Mouse (Mus musculus) heart, embryonic 16.5 days (tissue): ENCODE data around the gene Ivd. TPM values are rescaled to one million over a fixed set of nuclear protein-coding genes. Genes with fewer than 3 reads are reported as not detected.

Source experiments
- ATAC-seq: fragments of 200-750 bp; cut with Nextera tagmentation; replicated peaks from 2 replicates; pipeline ENCODE4 v1.8.0; 2017; ENCODE audit warnings: moderate number of reproducible peaks; ENCODE audit not compliant: insufficient read depth, low FRiP score; ENCODE audit errors: extremely low read depth
- H3K27ac ChIP-seq: fragments of 300-500 bp; sonication (generic); 2 replicates; pipeline ENCODE4 v1.5.1; 2014; ENCODE audit warnings: mild to moderate bottlenecking, low read length, control low read depth, moderate library complexity
- H3K27me3 ChIP-seq: fragments of 300-500 bp; sonication (generic); 2 replicates; pipeline ENCODE4 v1.6.1; 2014; ENCODE audit warnings: low read length, mixed read lengths; ENCODE audit not compliant: control insufficient read depth, insufficient read depth
- H3K36me3 ChIP-seq: fragments of 300-500 bp; sonication (generic); 2 replicates; pipeline ENCODE4 v1.6.1; 2014; ENCODE audit not compliant: control insufficient read depth, insufficient read depth
- H3K4me1 ChIP-seq: fragments of 300-500 bp; sonication (generic); 2 replicates; pipeline ENCODE4 v1.6.1; 2014; ENCODE audit warnings: low read length, mixed read lengths; ENCODE audit not compliant: control insufficient read depth, insufficient read depth
- H3K4me2 ChIP-seq: fragments of 300-500 bp; sonication (generic); 2 replicates; pipeline ENCODE4 v1.6.1; 2014; ENCODE audit warnings: low read depth, mild to moderate bottlenecking, control low read depth, low read length
- H3K4me3 ChIP-seq: fragments of 300-500 bp; sonication (generic); 2 replicates; pipeline ENCODE4 v1.5.1; 2014; ENCODE audit warnings: mild to moderate bottlenecking, control low read depth, low read length
- H3K9ac ChIP-seq: fragments of 300-500 bp; sonication (generic); 2 replicates; pipeline ENCODE4 v1.6.1; 2014; ENCODE audit warnings: low read length, control low read depth
- H3K9me3 ChIP-seq: fragments of 300-500 bp; sonication (generic); replicated peaks from 2 replicates; pipeline ENCODE4 v1.6.1; 2016; ENCODE audit warnings: low read length; ENCODE audit not compliant: control insufficient read depth
- WGBS: fragments of 180-500 bp; shearing (Covaris S2); extraction: QIAGEN DNeasy Blood & Tissue Kit; methylation state at CpG from one replicate; pipeline ENCODE4 v1.1.7; 2014; 5-methylcytosine and 5-hydroxymethylcytosine counted together
- polyA plus RNA-seq: library from polyadenylated mRNA; unstranded; fragments of >200 nt; fragmentation: Nextera tagmentation; extraction: Ambion mirVana; gene quantifications from 2 replicates; pipeline ENCODE4 v1.2.1, GENCODE M21; 2015

The Ivd gene
- polyA plus RNA-seq, 1 experiment from 2014 or later: 97.4 TPM

DNA sequence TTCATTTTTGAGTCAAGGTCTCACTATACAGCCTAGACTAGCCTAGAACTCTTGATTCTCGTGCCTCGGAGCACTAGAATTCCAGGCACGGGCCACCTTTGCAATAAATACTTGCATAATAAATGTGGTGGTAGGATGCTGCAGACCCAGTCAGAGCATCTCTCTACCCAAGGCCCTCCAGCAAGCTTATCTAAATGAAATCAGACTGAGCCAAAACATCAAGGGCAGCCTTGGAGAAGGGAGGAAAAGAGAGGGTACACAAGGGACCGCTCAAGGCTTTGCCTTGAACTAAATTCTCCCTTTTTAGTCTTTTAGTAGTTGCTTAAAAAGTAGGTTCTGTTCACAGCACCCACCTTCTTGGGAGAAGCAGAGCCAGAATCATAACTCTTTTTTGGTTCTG lies 29.4 kb downstream of the Ivd start:
- Histone ChIP-seq H3K4me3 (no peak overlapping the region), H3K27ac (no peak overlapping the region), H3K4me1 (peaks cover 5% of the 10 kb centered on the region), H3K9me3 (no peaks in the 10 kb centered on the region), H3K36me3 (no peaks in the 10 kb centered on the region), H3K27me3 (peaks cover 26% of the 10 kb centered on the region), H3K9ac (no peak overlapping the region), H3K4me2 (no peak overlapping the region)
- WGBS: 80% methylated on average over 4 of the region's 4 CpGs
- no peak for ATAC-seq

DNA sequence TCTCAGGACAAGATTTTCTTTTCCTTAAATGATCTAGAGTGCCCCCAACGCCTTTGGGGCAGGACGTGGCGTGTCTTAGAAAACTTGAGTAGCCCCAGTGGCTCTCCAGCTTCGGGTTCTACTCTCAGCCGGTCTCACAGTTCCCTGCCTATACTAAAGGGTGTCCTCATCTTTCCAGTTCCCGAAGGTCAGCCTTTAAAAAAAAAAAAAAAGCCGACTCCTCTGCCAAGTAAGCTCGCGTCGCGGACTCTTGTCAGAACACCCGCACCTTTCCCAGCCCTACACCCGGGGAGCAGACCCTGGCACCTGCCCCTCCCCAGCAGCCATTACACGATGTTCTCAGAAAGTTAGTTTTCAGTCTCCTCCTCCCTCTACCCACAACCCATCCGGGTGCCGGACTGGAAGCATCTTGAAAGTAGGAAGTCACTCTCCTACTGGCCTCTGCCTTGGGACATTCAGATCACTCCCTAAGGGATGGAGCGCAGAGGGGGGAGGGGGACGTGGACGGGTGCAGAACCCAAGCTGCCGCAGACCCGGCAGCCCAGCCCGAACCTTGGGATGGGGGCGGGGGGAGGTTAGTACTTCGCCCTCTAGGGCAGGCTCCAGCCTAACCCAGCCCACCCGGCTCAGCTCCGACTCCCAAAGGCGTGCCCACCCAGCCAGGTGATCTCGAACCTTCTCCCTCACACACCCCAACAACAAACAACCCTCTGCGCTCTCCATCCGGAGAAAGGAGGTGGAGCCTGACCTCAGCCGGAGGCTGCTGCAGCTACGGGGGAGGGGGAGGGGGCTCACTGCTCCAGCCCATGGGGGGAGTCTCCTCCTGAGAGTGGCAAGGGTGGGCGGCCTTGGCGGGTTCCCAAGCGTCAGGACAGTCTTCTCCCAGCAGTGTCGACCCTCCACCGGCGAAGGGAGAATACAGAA lies 34.5 kb downstream of the Ivd start:
- peak overlapping the region; percentile 61 for H3K4me3 ChIP-seq
- peak overlapping the region; percentile 66 for H3K9ac ChIP-seq
- H3K4me2 ChIP-seq: peak overlapping the region; percentile 94
- WGBS: 2% methylated on average over 38 of the region's 38 CpGs
- no peaks in the 10 kb centered on the region for H3K9me3 ChIP-seq
- H3K27me3 ChIP-seq: peaks cover 65% of the 10 kb centered on the region
- peaks cover 16% of the 10 kb centered on the region for H3K4me1 ChIP-seq
- no peak for ATAC-seq
- no peak overlapping the region for H3K27ac ChIP-seq
- H3K36me3 ChIP-seq: no peaks in the 10 kb centered on the region

DNA sequence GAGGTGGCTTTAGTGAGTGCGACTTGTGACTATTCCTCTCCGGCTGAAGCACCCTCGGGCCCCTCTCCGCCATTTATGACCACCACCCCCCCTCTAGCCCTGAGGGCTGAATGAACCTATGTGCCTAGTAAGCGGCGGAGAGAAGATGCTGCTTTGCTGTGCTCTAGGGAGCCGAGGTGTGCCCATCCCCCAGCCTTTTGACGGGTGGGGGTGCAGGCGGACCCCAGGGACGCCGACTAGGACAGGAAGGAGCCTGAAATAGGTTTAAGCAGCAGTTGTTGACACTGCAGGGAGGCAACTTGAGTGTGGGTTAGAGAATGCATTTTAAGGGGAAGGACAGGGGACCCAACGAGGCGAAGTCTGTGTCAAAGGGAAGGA lies 35.1 kb downstream of the Ivd start:
- Histone ChIP-seq H3K9me3 (no peaks in the 10 kb centered on the region), H3K4me2 (peak overlapping the region; percentile 94), H3K27ac (no peak overlapping the region), H3K36me3 (no peaks in the 10 kb centered on the region), H3K27me3 (peaks cover 65% of the 10 kb centered on the region), H3K4me1 (peaks cover 16% of the 10 kb centered on the region), H3K9ac (peak overlapping the region; percentile 66), H3K4me3 (peak overlapping the region; percentile 61)
- ATAC-seq: no peak
- 1% methylated on average over 13 of the region's 13 CpGs for WGBS

DNA sequence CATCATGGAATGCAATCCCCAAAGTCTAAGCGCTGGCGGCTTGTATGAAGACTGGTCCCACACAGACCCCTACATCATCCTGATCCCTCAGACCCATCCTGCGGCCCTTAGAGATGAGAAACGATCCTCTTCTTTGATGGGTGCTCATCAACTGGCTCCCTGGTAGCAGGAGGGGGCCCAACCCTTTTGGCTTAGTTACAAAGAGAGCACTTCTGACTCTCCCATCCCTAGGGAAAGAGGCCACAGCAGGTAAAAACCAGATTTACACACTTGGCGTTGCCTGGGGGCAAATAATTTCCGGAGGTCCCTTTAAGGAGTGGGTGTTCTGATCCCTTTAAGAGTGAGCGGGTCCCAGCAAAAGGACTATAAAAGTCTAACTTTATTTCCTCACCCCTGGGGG lies 35.6 kb downstream of the Ivd start:
- H3K4me1 ChIP-seq: peaks cover 16% of the 10 kb centered on the region
- H3K36me3 ChIP-seq: no peaks in the 10 kb centered on the region
- H3K9me3 ChIP-seq: no peaks in the 10 kb centered on the region
- H3K27ac ChIP-seq: no peak overlapping the region
- H3K9ac ChIP-seq: no peak overlapping the region; the same call in 1 of the 2 replicates
- peaks cover 62% of the 10 kb centered on the region for H3K27me3 ChIP-seq
- H3K4me2 ChIP-seq: peak overlapping the region; percentile 94; the same call in 1 of the 2 replicates
- peak overlapping the region; percentile 61 for H3K4me3 ChIP-seq
- no peak for ATAC-seq
- WGBS: 7% methylated on average over 7 of the region's 7 CpGs

DNA sequence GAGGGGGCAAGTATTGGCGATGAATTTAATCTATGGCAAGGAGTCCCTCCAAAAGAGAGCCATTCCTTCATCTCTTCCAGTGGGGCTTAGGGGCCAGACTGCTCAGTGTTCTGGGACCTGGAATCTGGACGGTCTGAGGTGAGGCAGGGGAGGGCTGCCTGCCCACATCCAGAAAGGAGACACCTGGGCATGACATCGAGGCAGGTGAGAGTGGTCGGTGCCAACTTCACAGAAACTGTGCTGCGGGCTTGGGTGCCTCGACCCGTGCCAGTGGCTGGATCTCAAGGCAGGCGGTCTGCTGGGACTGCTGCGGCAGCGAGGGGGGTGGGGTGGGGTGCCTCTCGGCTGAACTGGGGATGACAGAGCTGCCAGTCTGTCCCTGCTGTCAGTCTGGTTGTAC lies 36.1 kb downstream of the Ivd start:
- WGBS: 2% methylated on average over 11 of the region's 11 CpGs
- peaks cover 18% of the 10 kb centered on the region for H3K4me1 ChIP-seq
- no peak overlapping the region for H3K9ac ChIP-seq
- no peak for ATAC-seq
- no peak overlapping the region for H3K4me2 ChIP-seq
- no peak overlapping the region for H3K4me3 ChIP-seq
- H3K27me3 ChIP-seq: peaks cover 62% of the 10 kb centered on the region
- H3K36me3 ChIP-seq: no peaks in the 10 kb centered on the region
- H3K9me3 ChIP-seq: no peaks in the 10 kb centered on the region
- no peak overlapping the region for H3K27ac ChIP-seq

DNA sequence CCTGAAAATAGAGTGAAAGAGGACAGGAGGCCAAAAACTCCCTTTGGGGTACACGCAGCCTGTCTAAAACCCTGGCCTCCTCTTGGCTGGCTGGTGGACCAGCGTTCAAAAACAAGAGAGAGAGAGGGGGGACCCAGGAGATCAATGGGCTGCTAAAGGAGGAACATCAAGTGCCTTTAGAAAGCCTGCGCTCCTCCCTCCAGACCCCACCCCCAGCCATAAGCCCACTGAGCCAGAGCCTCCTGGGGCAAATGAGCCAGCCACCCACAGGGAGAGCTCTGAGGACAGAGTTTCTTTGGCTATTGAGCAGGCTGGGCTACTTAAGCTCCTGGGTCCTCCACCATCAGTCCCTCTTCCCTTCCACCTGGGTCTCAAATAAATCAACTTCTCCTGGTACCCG lies 37.0 kb downstream of the Ivd start:
- WGBS: 14% methylated on average over 4 of the region's 4 CpGs
- Histone ChIP-seq H3K4me2 (no peak overlapping the region), H3K27me3 (peaks cover 59% of the 10 kb centered on the region), H3K36me3 (no peaks in the 10 kb centered on the region), H3K9ac (no peak overlapping the region), H3K27ac (no peak overlapping the region), H3K4me3 (no peak overlapping the region), H3K4me1 (peaks cover 28% of the 10 kb centered on the region), H3K9me3 (no peaks in the 10 kb centered on the region)
- ATAC-seq: no peak

DNA sequence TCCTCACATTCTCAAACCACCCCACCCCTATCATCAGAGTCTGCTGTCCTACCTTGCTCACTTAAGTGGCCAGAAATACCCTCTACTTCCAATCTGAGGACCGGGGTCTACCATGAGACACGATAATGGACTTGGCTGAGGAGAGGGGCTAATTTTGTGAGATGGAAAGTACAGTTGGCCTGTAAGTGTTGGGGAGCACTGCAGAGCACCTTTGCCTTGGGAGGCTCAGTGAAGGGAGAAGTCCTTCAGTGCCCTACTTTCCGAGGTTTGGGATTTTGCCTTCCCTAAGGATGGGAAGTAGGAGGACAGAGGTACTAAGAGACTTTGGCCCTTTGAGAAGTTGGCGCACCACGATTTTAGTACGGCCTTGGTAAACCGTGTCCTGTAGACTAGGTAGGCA lies 37.6 kb downstream of the Ivd start:
- WGBS: 23% methylated on average over 7 of the region's 7 CpGs
- no peak overlapping the region for H3K4me3 ChIP-seq
- H3K36me3 ChIP-seq: no peaks in the 10 kb centered on the region
- peaks cover 54% of the 10 kb centered on the region for H3K27me3 ChIP-seq
- no peak overlapping the region for H3K9ac ChIP-seq
- H3K4me1 ChIP-seq: peaks cover 30% of the 10 kb centered on the region
- no peak overlapping the region for H3K4me2 ChIP-seq
- no peak for ATAC-seq
- no peak overlapping the region for H3K27ac ChIP-seq
- no peaks in the 10 kb centered on the region for H3K9me3 ChIP-seq

DNA sequence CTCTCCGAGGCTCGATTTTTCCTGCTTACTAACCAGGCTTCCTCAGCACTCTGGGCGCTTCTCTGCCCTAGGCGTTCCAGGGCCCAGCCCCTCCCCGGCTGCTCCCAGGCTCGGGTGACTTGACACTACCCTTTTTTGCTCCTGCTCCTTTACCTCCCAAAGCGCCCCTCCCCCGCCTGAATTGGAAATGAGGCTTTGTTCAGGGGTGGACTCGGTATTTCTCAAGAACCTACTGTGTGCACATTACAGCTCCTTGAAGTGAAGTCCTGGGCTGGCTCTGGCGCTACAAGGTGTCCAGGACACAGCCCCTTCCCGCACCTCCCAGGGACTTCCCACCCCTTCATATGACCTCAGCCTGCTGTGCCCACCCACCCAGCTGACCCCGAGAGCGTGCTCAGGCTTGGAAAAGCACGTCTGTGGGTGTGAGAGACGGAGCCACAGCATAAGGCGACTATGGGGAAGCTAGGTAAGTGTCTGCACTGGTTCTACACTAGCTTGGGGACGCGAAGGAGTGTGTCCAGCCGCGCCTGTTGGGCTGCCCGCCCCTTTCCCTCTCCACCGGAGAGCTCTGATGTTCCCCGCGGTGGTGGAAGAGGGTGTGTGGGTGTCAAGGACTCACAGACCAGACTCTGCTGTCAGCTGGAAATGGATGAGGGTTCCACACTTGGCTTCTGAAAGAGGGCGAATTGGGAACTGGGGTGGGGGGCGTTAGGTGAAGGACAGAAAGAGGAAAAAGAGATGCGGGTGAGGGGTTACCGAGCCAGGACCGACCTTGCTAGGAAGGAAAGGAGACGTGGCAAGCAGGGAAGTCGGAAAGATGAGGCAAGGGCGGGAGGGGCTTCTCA lies 38.4 kb downstream of the Ivd start, which contains the start of gene Bahd1:
Bahd1 (plus strand) TSS at position 397 of the 845 bp plus-strand sequence.
- peak within 1 kb of the TSS; percentile 10; the same call in 1 of the 2 replicates for H3K27ac ChIP-seq
- H3K4me2 ChIP-seq: peak within 1 kb of the TSS; percentile 100
- peak within 1 kb of the TSS; percentile 66 for H3K9ac ChIP-seq
- H3K36me3 ChIP-seq: no peaks in the 10 kb centered on the region
- peaks cover 30% of the 10 kb centered on the region for H3K4me1 ChIP-seq
- peaks cover 45% of the 10 kb centered on the region for H3K27me3 ChIP-seq
- peak within 1 kb of the TSS; percentile 94 for H3K4me3 ChIP-seq
- ATAC-seq: no peak
- WGBS: 1% methylated on average over 32 of the region's 32 CpGs
- no peaks in the 10 kb centered on the region for H3K9me3 ChIP-seq

DNA sequence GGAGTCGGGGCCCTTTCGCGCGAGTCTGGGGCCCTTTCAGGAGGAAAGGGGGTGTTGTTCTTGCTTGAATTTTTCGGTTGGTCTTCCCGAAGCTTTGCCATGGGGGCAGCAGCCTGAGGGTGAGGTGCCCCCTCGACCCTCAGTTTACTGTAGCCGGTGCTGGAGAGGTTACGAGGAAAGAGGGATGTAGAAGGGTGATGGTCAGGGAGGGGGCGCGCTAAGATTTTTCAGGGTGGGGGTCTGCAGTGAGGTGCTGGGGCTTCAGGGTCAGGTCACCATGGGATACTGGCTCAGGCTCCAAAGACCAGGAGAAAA lies 39.0 kb downstream of the Ivd start:
- Histone ChIP-seq H3K9ac (peak overlapping the region; percentile 66), H3K36me3 (no peaks in the 10 kb centered on the region), H3K9me3 (no peaks in the 10 kb centered on the region), H3K4me2 (peak overlapping the region; percentile 100), H3K4me3 (peak overlapping the region; percentile 94), H3K27ac (peak overlapping the region; percentile 10; the same call in 1 of the 2 replicates), H3K4me1 (peaks cover 30% of the 10 kb centered on the region), H3K27me3 (peaks cover 41% of the 10 kb centered on the region)
- WGBS: 3% methylated on average over 11 of the region's 11 CpGs
- no peak; the same call in 1 of the 2 replicates for ATAC-seq
